Mouse (Mus musculus) limb, embryonic 14.5 days (tissue): ENCODE results near the gene Ropn1l. TPM values are rescaled to one million over a fixed set of nuclear protein-coding genes. Genes with fewer than 3 reads are reported as not detected.

Source experiments
- ATAC-seq: fragments of 200-750 bp; cut with Nextera tagmentation; 2 replicates; pipeline ENCODE4 v1.8.0; 2017; ENCODE audit warnings: low read depth, moderate number of reproducible peaks, moderate TSS enrichment; ENCODE audit not compliant: low FRiP score
- DNase-seq: peaks from one replicate; pipeline ENCODE4 v3.0.0-alpha.2; 2015; ENCODE audit warnings: low spot score
- H3K27ac ChIP-seq: fragments of 300-500 bp; sonication (generic); replicated peaks from 2 replicates; pipeline ENCODE4 v1.5.1; 2014; ENCODE audit warnings: low read depth, mild to moderate bottlenecking, low read length, moderate library complexity, mixed read lengths
- H3K27me3 ChIP-seq: fragments of 300-500 bp; sonication (generic); 2 replicates; pipeline ENCODE4 v1.6.1; 2014; ENCODE audit warnings: low read length, mixed read lengths; ENCODE audit not compliant: control insufficient read depth, insufficient read depth
- H3K36me3 ChIP-seq: fragments of 300-500 bp; sonication (generic); 2 replicates; pipeline ENCODE4 v1.6.1; 2014; ENCODE audit warnings: mild to moderate bottlenecking, low read length, moderate library complexity, mixed read lengths; ENCODE audit not compliant: control insufficient read depth, insufficient read depth
- H3K4me1 ChIP-seq: fragments of 300-500 bp; sonication (generic); 2 replicates; pipeline ENCODE4 v1.6.1; 2014; ENCODE audit warnings: antibody characterized with exemption, low read length, mixed read lengths; ENCODE audit not compliant: control insufficient read depth, insufficient read depth
- H3K4me2 ChIP-seq: fragments of 300-500 bp; sonication (generic); replicated peaks from 2 replicates; pipeline ENCODE4 v1.6.1; 2014; ENCODE audit warnings: low read depth, mild to moderate bottlenecking, low read length, moderate library complexity; ENCODE audit not compliant: severe bottlenecking
- H3K4me3 ChIP-seq: fragments of 300-500 bp; sonication (generic); replicated peaks from 2 replicates; pipeline ENCODE4 v1.5.1; 2014; ENCODE audit warnings: low read length
- H3K9ac ChIP-seq: fragments of 300-500 bp; sonication (generic); 2 replicates; pipeline ENCODE4 v1.6.1; 2014; ENCODE audit warnings: mild to moderate bottlenecking, low read depth, low read length, moderate library complexity; ENCODE audit not compliant: severe bottlenecking
- H3K9me3 ChIP-seq: fragments of 300-500 bp; sonication (generic); 2 replicates; pipeline ENCODE4 v1.6.1; 2016; ENCODE audit warnings: low read length; ENCODE audit not compliant: control insufficient read depth
- POLR2A ChIP-seq: fragments of 200-500 bp; IDR thresholded peaks from 2 replicates; pipeline ENCODE4 v1.8.0; 2012; ENCODE audit warnings: inconsistent platforms, mild to moderate bottlenecking, moderate library complexity, borderline replicate concordance; ENCODE audit not compliant: insufficient read depth, insufficient read length; ENCODE audit errors: extremely low read depth
- WGBS: fragments of 180-500 bp; shearing (Covaris S2); extraction: QIAGEN DNeasy Blood & Tissue Kit; methylation state at CpG from one replicate; pipeline ENCODE4 v1.1.7; 2014; 5-methylcytosine and 5-hydroxymethylcytosine counted together
- polyA plus RNA-seq, 2 experiments: library from polyadenylated mRNA; depleted of rRNA in 1 of 2; stranded (reverse) in 1 of 2; unstranded in 1 of 2; fragments of >200 nt; fragmentation: Nextera tagmentation in 1 of 2; extraction: Ambion mirVana in 1 of 2; gene quantifications; 2 replicates each; pipeline versions ENCODE4 v1.2.1 to v1.2.3; 2012 to 2014

Ropn1l gene
- polyA plus RNA-seq, 2 experiments: 1.2 to 1.7 TPM

DNA sequence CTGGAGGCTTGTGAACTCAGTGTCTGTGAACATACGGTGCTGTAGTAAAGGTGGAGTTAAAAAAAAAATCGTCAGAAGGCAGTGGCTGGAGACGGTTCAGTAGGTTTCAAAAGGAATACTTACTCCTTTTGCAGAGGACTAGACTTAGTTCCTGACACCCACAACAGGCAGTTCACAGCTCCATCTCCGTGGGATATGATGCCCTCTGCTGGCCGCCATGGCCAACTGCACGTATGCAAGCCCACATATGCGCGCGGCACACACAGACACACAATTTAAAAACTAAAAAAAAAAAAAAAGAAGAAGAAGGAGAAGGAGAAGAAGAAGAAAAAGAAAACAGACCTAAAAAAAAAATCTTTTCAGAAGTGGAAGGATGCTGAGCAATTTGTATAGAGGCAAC lies 34.5 kb downstream of the Ropn1l start:
- DNase-seq: no peak
- TF ChIP-seq POLR2A: no peak
- no peak overlapping the region for H3K9ac ChIP-seq
- no peak overlapping the region for H3K27ac ChIP-seq
- H3K9me3 ChIP-seq: no peaks in the 10 kb centered on the region
- H3K36me3 ChIP-seq: no peaks in the 10 kb centered on the region
- no peaks in the 10 kb centered on the region for H3K27me3 ChIP-seq
- H3K4me3 ChIP-seq: no peak overlapping the region
- no peak overlapping the region; the same call in 1 of the 2 replicates for H3K4me2 ChIP-seq
- no peaks in the 10 kb centered on the region for H3K4me1 ChIP-seq
- ATAC-seq: no peak
- 33% methylated on average over 9 of the region's 9 CpGs for WGBS

DNA sequence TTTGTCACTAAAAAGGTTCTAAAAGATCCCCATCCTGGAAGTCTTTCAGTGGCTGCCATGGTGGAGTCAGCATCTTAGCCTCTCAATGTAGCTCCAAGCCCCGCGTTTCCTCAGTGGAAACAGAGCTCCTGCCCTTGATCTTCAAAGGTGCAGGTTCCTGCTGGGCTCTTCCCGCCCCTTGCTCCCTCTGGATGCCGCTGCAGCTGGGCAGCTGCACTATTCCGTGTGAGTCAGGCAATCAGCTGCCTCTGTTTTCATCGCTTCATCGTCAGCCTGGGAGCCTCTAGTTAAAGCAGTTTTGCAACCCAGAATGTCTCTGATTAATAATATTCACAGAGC lies 34.9 kb downstream of the Ropn1l start:
- H3K9ac ChIP-seq: no peak overlapping the region
- no peak overlapping the region for H3K4me3 ChIP-seq
- no peak overlapping the region for H3K27ac ChIP-seq
- no peaks in the 10 kb centered on the region for H3K36me3 ChIP-seq
- WGBS: 9% methylated on average over 7 of the region's 7 CpGs
- H3K27me3 ChIP-seq: no peaks in the 10 kb centered on the region
- DNase-seq (no peak), ATAC-seq (no peak)
- H3K4me2 ChIP-seq: no peak overlapping the region; the same call in 1 of the 2 replicates
- no peaks in the 10 kb centered on the region for H3K4me1 ChIP-seq
- H3K9me3 ChIP-seq: no peaks in the 10 kb centered on the region
- TF ChIP-seq POLR2A: no peak

DNA sequence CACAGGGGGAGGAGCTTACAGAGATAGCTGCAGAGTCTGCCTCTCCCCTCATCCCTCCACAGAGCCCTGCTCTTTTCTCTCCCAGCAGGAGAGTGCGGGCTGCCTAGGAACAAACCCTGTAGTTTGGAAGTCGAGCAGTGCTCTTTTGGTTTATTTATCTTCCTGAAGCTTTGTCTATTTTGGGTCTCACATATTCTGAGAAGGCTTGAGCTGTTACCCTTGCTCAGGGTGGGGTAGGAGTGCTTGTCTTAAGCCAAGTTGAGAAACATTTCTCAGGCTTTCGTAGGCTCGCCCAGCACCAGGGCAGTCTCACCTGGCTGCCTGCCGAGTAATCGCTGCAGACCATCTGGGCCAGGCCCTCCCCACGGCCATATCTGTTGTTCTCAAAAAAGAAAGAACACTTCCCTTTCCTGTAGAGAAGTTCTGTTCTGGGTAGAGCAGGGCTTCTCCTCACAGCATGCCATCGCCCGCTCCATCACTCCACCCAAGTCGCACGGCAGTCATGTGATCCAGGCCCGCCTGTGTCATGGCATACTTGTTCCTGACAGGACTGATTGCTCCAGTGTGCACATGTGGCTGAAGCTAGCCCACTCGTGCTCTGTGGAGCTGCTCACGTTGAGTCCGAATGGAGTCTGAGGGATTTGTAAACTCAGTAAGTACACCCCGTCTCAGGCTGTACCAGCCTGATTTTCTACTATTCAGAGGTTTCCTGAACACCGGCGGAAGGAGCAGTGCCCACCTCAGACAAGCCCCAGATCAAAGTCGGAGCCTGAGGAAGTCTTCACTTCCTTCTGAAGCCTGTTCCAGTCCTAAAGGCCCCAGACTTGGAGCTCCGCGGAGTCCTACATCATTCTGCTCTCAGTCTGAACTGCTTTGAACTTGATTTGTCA lies 35.5 kb downstream of the Ropn1l start:
- Histone ChIP-seq H3K9ac (no peak overlapping the region), H3K36me3 (no peaks in the 10 kb centered on the region), H3K4me1 (no peaks in the 10 kb centered on the region), H3K4me3 (no peak overlapping the region), H3K27ac (no peak overlapping the region), H3K9me3 (no peaks in the 10 kb centered on the region), H3K27me3 (no peaks in the 10 kb centered on the region), H3K4me2 (peak overlapping the region; percentile 15; the same call in 1 of the 2 replicates)
- no peak for DNase-seq
- 53% methylated on average over 21 of the region's 21 CpGs for WGBS
- no peak for ATAC-seq
- no peak for TF ChIP-seq POLR2A

DNA sequence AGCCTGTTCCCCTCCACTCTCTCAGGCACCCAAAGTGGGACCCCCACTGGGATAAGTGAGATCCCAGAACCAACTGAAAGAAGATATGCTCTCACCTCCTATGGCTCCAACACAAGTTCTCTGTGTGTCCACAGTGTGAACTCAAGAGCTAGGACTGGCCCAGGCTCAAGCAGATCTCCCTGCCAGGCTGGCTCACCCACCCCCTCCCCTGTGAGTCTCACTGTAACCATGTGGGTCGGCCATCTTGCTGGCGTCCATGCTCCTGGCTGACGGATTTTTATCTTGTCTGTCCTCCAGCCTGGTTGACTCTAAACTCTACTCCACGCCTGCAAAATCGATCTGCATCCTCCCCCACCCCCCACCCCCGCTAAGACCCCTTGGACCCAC lies 36.1 kb downstream of the Ropn1l start:
- TF ChIP-seq POLR2A: no peak
- H3K36me3 ChIP-seq: no peaks in the 10 kb centered on the region
- no peaks in the 10 kb centered on the region for H3K4me1 ChIP-seq
- no peak overlapping the region for H3K4me2 ChIP-seq
- ATAC-seq (no peak), DNase-seq (no peak)
- no peak overlapping the region for H3K27ac ChIP-seq
- no peak overlapping the region for H3K9ac ChIP-seq
- H3K9me3 ChIP-seq: no peaks in the 10 kb centered on the region
- H3K27me3 ChIP-seq: no peaks in the 10 kb centered on the region
- 63% methylated on average over 6 of the region's 6 CpGs for WGBS
- H3K4me3 ChIP-seq: no peak overlapping the region

DNA sequence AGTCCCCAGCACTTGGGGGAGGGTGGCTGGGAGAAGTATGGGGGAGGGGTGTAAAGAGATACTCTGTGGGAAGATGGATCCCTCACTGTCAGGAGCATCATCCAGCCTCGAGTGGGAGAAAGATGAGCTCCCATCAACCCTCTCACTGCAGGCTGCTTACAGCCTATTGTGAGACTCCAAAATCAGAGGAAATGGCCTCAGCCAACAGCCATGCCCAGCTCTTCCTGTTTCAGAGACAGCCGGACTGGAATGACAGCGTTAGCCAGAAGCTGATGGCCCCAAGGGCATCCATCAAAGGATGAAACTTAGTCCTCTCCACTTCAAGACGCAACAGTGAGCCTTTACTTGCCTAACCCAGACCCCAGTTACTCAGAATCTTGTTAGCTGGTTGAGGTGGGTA lies 38.4 kb downstream of the Ropn1l start:
- no peaks in the 10 kb centered on the region for H3K27me3 ChIP-seq
- DNase-seq: no peak
- H3K4me2 ChIP-seq: no peak overlapping the region
- H3K4me1 ChIP-seq: no peaks in the 10 kb centered on the region
- H3K9me3 ChIP-seq: no peaks in the 10 kb centered on the region
- no peak overlapping the region for H3K27ac ChIP-seq
- TF ChIP-seq POLR2A: no peak
- no peak overlapping the region for H3K9ac ChIP-seq
- ATAC-seq: no peak
- no peak overlapping the region for H3K4me3 ChIP-seq
- WGBS: 61% methylated on average over 4 of the region's 4 CpGs
- no peaks in the 10 kb centered on the region for H3K36me3 ChIP-seq
